Mouse (Mus musculus): ENCODE measurements around the gene Cd5. TPM values are rescaled to one million over a fixed set of nuclear protein-coding genes. Genes with fewer than 3 reads are reported as not detected.

Cd5 gene
- polyA plus RNA-seq, 1 experiment from 2014 or later: 0.11 TPM

DNA sequence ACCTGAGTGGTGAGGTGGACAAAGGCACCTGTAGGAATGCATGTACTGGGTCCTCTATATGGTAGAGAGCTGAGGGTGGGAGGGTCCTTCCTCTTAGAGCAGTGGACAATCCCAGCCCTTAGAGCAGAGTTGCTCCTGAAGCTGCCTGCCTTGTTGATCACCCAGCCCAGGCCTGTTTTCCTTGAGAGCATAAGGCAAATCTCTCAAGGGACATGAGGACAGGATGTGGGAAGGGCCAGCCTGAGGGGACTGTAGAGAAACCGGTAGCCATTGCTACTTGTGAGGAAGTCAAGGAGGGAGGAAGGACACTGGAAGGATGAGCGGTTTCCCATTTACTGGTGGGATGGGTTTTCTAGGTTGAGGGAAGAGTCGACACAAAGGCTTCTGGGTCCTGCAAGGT is 3.8 kb upstream of the Cd5 start:
- no peak for TF ChIP-seq CTCF (IDR thresholded peaks at IDR 0.05; ENCODE audit: low read depth)
- no peak overlapping the region for H3K27ac ChIP-seq
- peaks cover 7% of the 10 kb centered on the region for H3K4me1 ChIP-seq (replicated peaks; ENCODE audit: insufficient read depth, low read length)
- no peaks in the 10 kb centered on the region for H3K36me3 ChIP-seq (ENCODE audit: insufficient read depth, low read length)
- H3K27me3 ChIP-seq (ENCODE audit: insufficient read depth, low read length): no peaks in the 10 kb centered on the region
- no peaks in the 10 kb centered on the region for H3K9me3 ChIP-seq (replicated peaks; ENCODE audit: low read length)
- H3K4me2 ChIP-seq (ENCODE audit: low read length): no peak overlapping the region
- no peak for ATAC-seq (replicated peaks; ENCODE audit: low FRiP score, low read depth)
- 57% methylated on average over 3 of the region's 3 CpGs for WGBS
- H3K9ac ChIP-seq (ENCODE audit: low read depth, low read length): no peak overlapping the region
- H3K4me3 ChIP-seq (replicated peaks; ENCODE audit: low read depth, low read length): no peak overlapping the region
- DNase-seq (ENCODE audit: low spot score): no peak

DNA sequence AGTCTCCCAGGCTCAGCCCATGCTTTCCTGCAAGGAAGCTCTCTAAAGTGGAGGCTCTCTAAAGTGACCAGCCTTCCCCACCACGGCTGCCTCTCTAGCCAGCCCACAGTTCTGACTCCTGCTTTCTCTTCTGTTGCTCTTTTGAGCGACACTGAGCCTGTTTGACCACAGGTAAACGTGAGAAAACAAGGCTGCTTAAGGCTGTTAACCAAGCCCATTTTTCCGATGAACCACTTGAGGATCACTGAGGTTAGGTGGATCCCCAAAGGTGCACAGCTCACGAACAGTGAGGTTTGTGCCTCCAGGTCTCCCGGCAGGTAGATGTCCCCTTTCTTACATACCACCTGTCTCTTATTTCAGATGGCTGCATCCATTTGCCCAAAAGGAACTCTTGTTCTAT is 3.3 kb upstream of the Cd5 start:
- H3K27me3 ChIP-seq (ENCODE audit: insufficient read depth, low read length): no peaks in the 10 kb centered on the region
- no peaks in the 10 kb centered on the region for H3K9me3 ChIP-seq (replicated peaks; ENCODE audit: low read length)
- no peak overlapping the region for H3K4me2 ChIP-seq (ENCODE audit: low read length)
- H3K4me3 ChIP-seq (replicated peaks; ENCODE audit: low read depth, low read length): no peak overlapping the region
- no peak overlapping the region for H3K27ac ChIP-seq
- WGBS: 72% methylated on average over 6 of the region's 6 CpGs
- H3K4me1 ChIP-seq (replicated peaks; ENCODE audit: insufficient read depth, low read length): peaks cover 7% of the 10 kb centered on the region
- H3K9ac ChIP-seq (ENCODE audit: low read depth, low read length): no peak overlapping the region
- ATAC-seq (replicated peaks; ENCODE audit: low FRiP score, low read depth) (no peak), DNase-seq (ENCODE audit: low spot score) (no peak)
- no peaks in the 10 kb centered on the region for H3K36me3 ChIP-seq (ENCODE audit: insufficient read depth, low read length)
- no peak for TF ChIP-seq CTCF (IDR thresholded peaks at IDR 0.05; ENCODE audit: low read depth)

DNA sequence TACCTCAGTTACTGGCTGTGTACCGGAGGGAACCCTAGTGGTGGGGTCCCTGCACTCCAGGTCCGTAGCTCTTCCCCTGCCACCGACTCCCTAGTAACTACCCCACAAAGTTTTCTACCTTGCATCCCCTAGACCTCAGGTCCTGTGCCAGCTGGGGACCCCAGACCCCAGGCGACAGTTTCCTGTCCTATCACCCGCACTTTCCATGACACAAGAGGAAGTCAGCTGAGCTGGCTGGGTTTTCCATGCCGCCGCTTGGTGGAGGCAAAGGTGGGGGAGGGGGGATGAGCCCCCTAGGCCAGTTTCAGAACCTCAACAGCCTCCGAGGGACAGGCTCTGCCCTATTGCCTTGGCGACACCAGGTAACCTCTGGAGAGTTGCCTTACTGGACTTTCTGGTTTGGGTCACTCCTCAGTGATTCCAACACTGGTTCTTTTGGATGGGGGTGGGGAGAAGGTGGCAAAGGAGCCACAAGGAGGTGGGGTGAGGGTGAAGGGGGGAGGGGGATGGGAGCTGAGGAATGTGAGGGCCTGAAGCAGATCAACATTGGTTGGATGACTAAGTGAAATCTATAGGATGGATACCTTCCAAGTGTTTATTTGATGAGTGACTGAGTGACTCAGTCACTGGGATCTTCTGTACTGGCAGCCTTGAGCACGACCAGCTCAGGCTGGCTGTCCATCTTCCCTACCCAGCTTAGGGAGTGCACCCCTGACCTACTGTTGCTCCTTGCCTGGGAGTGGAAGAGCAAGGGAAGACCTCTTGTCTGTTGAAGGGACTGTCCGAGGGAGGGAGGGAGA is 2.0 kb upstream of the Cd5 start:
- H3K4me3 ChIP-seq (replicated peaks; ENCODE audit: low read depth, low read length): no peak overlapping the region
- ATAC-seq (replicated peaks; ENCODE audit: low FRiP score, low read depth) (peak; percentile 91), DNase-seq (ENCODE audit: low spot score) (peak; percentile 45)
- TF ChIP-seq CTCF (IDR thresholded peaks at IDR 0.05; ENCODE audit: low read depth): peak; percentile 17; the same call in 1 of the 2 replicates
- peak overlapping the region; percentile 68; the same call in 1 of the 2 replicates for H3K27ac ChIP-seq
- H3K4me1 ChIP-seq (replicated peaks; ENCODE audit: insufficient read depth, low read length): peaks cover 7% of the 10 kb centered on the region
- H3K27me3 ChIP-seq (ENCODE audit: insufficient read depth, low read length): no peaks in the 10 kb centered on the region
- H3K9me3 ChIP-seq (replicated peaks; ENCODE audit: low read length): no peaks in the 10 kb centered on the region
- no peak overlapping the region for H3K9ac ChIP-seq (ENCODE audit: low read depth, low read length)
- H3K4me2 ChIP-seq (ENCODE audit: low read length): no peak overlapping the region
- WGBS: 40% methylated on average over 11 of the region's 11 CpGs
- H3K36me3 ChIP-seq (ENCODE audit: insufficient read depth, low read length): no peaks in the 10 kb centered on the region

DNA sequence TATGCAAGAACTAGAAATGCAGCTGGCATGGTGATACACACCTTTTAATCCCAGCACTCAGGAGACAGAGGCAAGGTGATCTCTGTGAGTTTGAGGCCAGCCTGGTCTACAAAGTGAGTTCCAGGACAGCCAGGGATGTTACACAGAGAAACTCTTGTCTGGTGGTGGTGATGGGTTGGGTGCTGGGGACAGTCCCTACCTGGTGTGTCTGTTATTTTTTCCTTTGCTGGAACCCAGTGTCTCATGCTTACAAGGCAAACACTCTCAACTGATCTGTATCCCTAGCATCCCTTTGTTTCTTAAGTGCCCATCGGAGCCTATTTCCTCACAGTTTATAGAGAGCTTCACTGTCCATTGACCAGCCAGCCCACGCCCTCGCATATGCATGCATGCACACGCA is 1.1 kb upstream of the Cd5 start:
- Histone ChIP-seq H3K4me1 (replicated peaks; ENCODE audit: insufficient read depth, low read length) (peaks cover 7% of the 10 kb centered on the region), H3K9me3 (replicated peaks; ENCODE audit: low read length) (no peaks in the 10 kb centered on the region), H3K4me2 (ENCODE audit: low read length) (no peak overlapping the region), H3K27me3 (ENCODE audit: insufficient read depth, low read length) (no peaks in the 10 kb centered on the region), H3K27ac (no peak overlapping the region), H3K9ac (ENCODE audit: low read depth, low read length) (no peak overlapping the region), H3K36me3 (ENCODE audit: insufficient read depth, low read length) (no peaks in the 10 kb centered on the region), H3K4me3 (replicated peaks; ENCODE audit: low read depth, low read length) (no peak overlapping the region)
- 81% methylated on average over 4 of the region's 4 CpGs for WGBS
- no peak for TF ChIP-seq CTCF (IDR thresholded peaks at IDR 0.05; ENCODE audit: low read depth)
- DNase-seq (ENCODE audit: low spot score): no peak
- ATAC-seq (replicated peaks; ENCODE audit: low FRiP score, low read depth): no peak

DNA sequence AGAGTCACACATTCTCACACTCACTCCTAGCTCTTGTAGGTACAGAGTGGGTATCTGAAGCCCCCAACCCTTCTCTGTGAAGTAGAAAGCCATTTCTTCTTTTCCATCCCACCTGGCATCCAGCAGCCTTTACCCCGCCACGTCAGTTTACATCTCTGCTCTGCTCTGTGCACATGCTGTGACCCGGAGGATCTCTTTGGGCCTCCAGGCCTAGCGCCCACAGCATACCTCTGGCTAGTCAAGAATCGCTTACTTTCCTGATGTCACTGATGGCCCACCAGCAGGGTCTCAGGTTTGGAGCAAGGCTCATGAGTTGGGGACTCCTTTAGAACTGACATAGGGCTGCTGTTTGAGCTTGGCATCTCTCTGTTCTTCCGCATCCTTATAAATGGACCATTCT is 764 bp downstream of the Cd5 start:
- H3K4me2 ChIP-seq (ENCODE audit: low read length): no peak overlapping the region
- no peak overlapping the region for H3K4me3 ChIP-seq (replicated peaks; ENCODE audit: low read depth, low read length)
- no peaks in the 10 kb centered on the region for H3K27me3 ChIP-seq (ENCODE audit: insufficient read depth, low read length)
- H3K4me1 ChIP-seq (replicated peaks; ENCODE audit: insufficient read depth, low read length): peaks cover 7% of the 10 kb centered on the region
- no peak overlapping the region for H3K27ac ChIP-seq
- H3K9me3 ChIP-seq (replicated peaks; ENCODE audit: low read length): no peaks in the 10 kb centered on the region
- H3K9ac ChIP-seq (ENCODE audit: low read depth, low read length): no peak overlapping the region
- DNase-seq (ENCODE audit: low spot score) (no peak), ATAC-seq (replicated peaks; ENCODE audit: low FRiP score, low read depth) (no peak)
- H3K36me3 ChIP-seq (ENCODE audit: insufficient read depth, low read length): no peaks in the 10 kb centered on the region
- 89% methylated on average over 6 of the region's 6 CpGs for WGBS
- TF ChIP-seq CTCF (IDR thresholded peaks at IDR 0.05; ENCODE audit: low read depth): no peak

DNA sequence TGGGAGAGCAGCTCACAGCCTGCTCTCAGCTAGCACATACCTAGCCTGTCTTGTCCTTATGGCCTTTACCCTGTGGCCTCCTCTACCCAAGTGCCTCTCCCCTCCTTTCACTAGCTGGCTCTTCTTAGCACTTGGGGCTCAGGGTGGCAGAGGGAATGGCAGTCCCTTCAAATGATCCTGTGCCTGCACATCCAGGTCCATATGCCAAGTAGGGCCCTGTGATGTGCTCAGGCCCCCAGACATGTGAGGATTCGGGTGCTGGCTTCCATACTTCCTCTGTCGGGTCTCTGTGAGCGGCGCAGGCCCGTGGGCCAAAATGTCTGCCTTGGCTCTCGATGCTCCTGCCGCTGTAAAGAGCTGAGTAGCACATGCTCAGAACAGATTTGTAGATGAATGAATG is 2.9 kb downstream of the Cd5 start:
- no peak overlapping the region for H3K27ac ChIP-seq
- H3K9me3 ChIP-seq (replicated peaks; ENCODE audit: low read length): no peaks in the 10 kb centered on the region
- no peaks in the 10 kb centered on the region for H3K27me3 ChIP-seq (ENCODE audit: insufficient read depth, low read length)
- H3K4me3 ChIP-seq (replicated peaks; ENCODE audit: low read depth, low read length): no peak overlapping the region
- ATAC-seq (replicated peaks; ENCODE audit: low FRiP score, low read depth) (no peak), DNase-seq (ENCODE audit: low spot score) (no peak)
- no peaks in the 10 kb centered on the region for H3K36me3 ChIP-seq (ENCODE audit: insufficient read depth, low read length)
- H3K9ac ChIP-seq (ENCODE audit: low read depth, low read length): no peak overlapping the region
- WGBS: 96% methylated on average over 7 of the region's 7 CpGs
- H3K4me2 ChIP-seq (ENCODE audit: low read length): no peak overlapping the region
- no peak for TF ChIP-seq CTCF (IDR thresholded peaks at IDR 0.05; ENCODE audit: low read depth)
- H3K4me1 ChIP-seq (replicated peaks; ENCODE audit: insufficient read depth, low read length): peaks cover 3% of the 10 kb centered on the region; the same call in 1 of the 2 replicates

Data from kidney, postnatal 0 days (tissue).